ENCODE assay signal across 26 mouse cellular contexts in the genomic region with DNA sequence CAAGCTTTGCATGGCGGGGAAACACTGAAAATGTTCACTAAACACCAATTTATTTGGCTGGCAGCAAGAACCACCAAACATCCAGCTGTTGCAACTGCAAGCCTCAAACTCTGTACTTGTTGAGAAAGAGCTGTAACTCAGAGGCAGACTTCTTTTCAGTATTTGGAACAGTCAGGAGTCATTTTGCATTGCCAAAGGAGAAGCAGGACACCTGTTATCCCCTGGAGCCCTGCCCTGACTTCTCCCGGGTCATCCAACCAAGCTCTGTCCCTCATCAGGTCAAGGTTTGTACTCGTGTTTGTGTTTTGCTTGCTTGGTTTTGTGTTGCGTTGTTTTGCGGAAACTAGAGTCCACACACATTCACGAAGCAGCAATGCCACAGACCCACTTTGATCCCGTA. TPM values are rescaled to one million over a fixed set of nuclear protein-coding genes. Genes with fewer than 3 reads are reported as not detected.
"Had no signal": no experiment of that assay in that cellular context is flagged by ENCODE, and none has a peak within 500 bp of the region (broad histone marks: within the 10 kb centered on the region; RNA-seq: fewer than 3 reads in every experiment).

No protein-coding gene starts in this region.

- DNase-seq: heart, adult 11 months; heart, adult 2 months; heart, postnatal 14 days; heart, postnatal 36 days; kidney, adult 18-20 months; kidney, adult 8-10 months; kidney, postnatal 10 days; kidney, postnatal 25 days; kidney, postnatal 4 days; left cerebral cortex, postnatal 4 days; liver, embryonic 13.5 days had no signal

- H3K36me3 ChIP-seq: hindbrain, embryonic 13.5 days; intestine, embryonic 15.5 days; liver, embryonic 15.5 days had no signal

- H3K27ac ChIP-seq: heart, adult 2 months; heart, embryonic 13.5 days; heart, embryonic 15.5 days; hindbrain, embryonic 13.5 days; intestine, embryonic 15.5 days; layer of hippocampus, adult 2 months; left cerebral cortex, adult 2 months; limb, embryonic 13.5 days; limb, embryonic 15.5 days; liver, embryonic 13.5 days; liver, embryonic 15.5 days had no signal

- ATAC-seq: hindbrain, embryonic 16.5 days; inflammation-experienced regulatory T-cells, adult 6 months; intestine, embryonic 15.5 days; intestine, postnatal 0 days had no signal

- H3K4me1 ChIP-seq: heart, embryonic 13.5 days; heart, embryonic 15.5 days; hindbrain, embryonic 13.5 days; intestine, embryonic 15.5 days; limb, embryonic 13.5 days; limb, embryonic 15.5 days; liver, embryonic 13.5 days; liver, embryonic 15.5 days had no signal

- H3K9me3 ChIP-seq: heart, embryonic 13.5 days; heart, embryonic 15.5 days; hindbrain, embryonic 13.5 days; intestine, embryonic 15.5 days; limb, embryonic 13.5 days; limb, embryonic 15.5 days; liver, embryonic 13.5 days; liver, embryonic 15.5 days had no signal

- H3K4me2 ChIP-seq: heart, embryonic 11.5 days; heart, embryonic 13.5 days; heart, embryonic 15.5 days; hindbrain, embryonic 13.5 days; intestine, embryonic 15.5 days; limb, embryonic 13.5 days; limb, embryonic 15.5 days; liver, embryonic 11.5 days; liver, embryonic 13.5 days; liver, embryonic 15.5 days had no signal

- H3K9ac ChIP-seq: heart, embryonic 13.5 days; heart, embryonic 15.5 days; hindbrain, embryonic 13.5 days; intestine, embryonic 15.5 days; limb, embryonic 13.5 days; limb, embryonic 15.5 days; liver, embryonic 13.5 days; liver, embryonic 15.5 days had no signal

- H3K4me3 ChIP-seq: heart, adult 2 months; heart, embryonic 13.5 days; heart, embryonic 15.5 days; hindbrain, embryonic 13.5 days; intestine, embryonic 15.5 days; layer of hippocampus, adult 2 months; left cerebral cortex, adult 2 months; limb, embryonic 13.5 days; limb, embryonic 15.5 days; liver, embryonic 13.5 days; liver, embryonic 15.5 days had no signal

- H3K27me3 ChIP-seq: heart, embryonic 13.5 days; heart, embryonic 15.5 days; hindbrain, embryonic 13.5 days; intestine, embryonic 15.5 days; limb, embryonic 13.5 days; limb, embryonic 15.5 days; liver, embryonic 13.5 days; liver, embryonic 15.5 days had no signal

RNA-seq across cellular contexts. Expression of a gene that starts 11.1 kb away (rescaled TPM):
- total RNA-seq: hematopoietic stem cell, adult 5-6 weeks had no signal
- polyA plus RNA-seq: inflammation-experienced regulatory T-cells, adult 6 months had no signal
